Mouse (Mus musculus): Measurements from ENCODE around the gene Dhx9.

GRCm38 (mm10) chr1:153456137-153456536 is 31.3 kb downstream of the Dhx9 start:
- TF ChIP-seq CTCF (IDR thresholded peaks at IDR 0.05; ENCODE audit: extremely low read depth, insufficient read length, insufficient replicate concordance, low read depth, low read length) (no peak), POLR2A (IDR thresholded peaks at IDR 0.05; ENCODE audit: low read depth, low read length) (no peak)

Data from small intestine, adult 2 months (tissue).